Mouse (Mus musculus) splenic B cell, adult 2 months (primary cell): ENCODE data around the gene Tcte2.

Source experiments
- DNase-seq: peaks from one replicate; pipeline ENCODE4 v3.0.0-alpha.2; 2011; ENCODE audit warnings: low read depth, low spot score
- H3K27me3 ChIP-seq: 2 replicates; pipeline ENCODE4 v1.6.1; 2012; ENCODE audit warnings: mild to moderate bottlenecking, low read length, moderate library complexity, mixed read lengths; ENCODE audit not compliant: control insufficient read depth, poor library complexity, insufficient read depth, severe bottlenecking
- H3K36me3 ChIP-seq: 2 replicates; pipeline ENCODE4 v1.6.1; 2012; ENCODE audit warnings: mild to moderate bottlenecking, low read length, moderate library complexity, mixed read lengths; ENCODE audit not compliant: control insufficient read depth, poor library complexity, insufficient read depth, severe bottlenecking

The Tcte2 gene

GRCm38 (mm10) chr17:13739981-13740380, 21.6 kb downstream of the Tcte2 start:
- no peak for DNase-seq
- Histone ChIP-seq H3K36me3 (no peaks in the 10 kb centered on the region), H3K27me3 (no peaks in the 10 kb centered on the region)

GRCm38 (mm10) chr17:13738916-13739315, 22.7 kb downstream of the Tcte2 start:
- peak; percentile 33 for DNase-seq
- no peaks in the 10 kb centered on the region for H3K36me3 ChIP-seq
- no peaks in the 10 kb centered on the region for H3K27me3 ChIP-seq

- no peaks in the 10 kb centered on the region for H3K27me3 ChIP-seq
- DNase-seq, result no peak
Measured at GRCm38 (mm10) chr17:13738121-13738776, 23.4 kb downstream of the Tcte2 start.

GRCm38 (mm10) chr17:13737336-13737735, 24.3 kb downstream of the Tcte2 start:
- Histone ChIP-seq H3K27me3 (no peaks in the 10 kb centered on the region), H3K36me3 (no peaks in the 10 kb centered on the region)
- DNase-seq, result no peak

More at GRCm38 (mm10) chr17:13738121-13738776, 23.4 kb downstream of the Tcte2 start:
- H3K36me3 ChIP-seq, result no peaks in the 10 kb centered on the region

GRCm38 (mm10) chr17:13735803-13736282, 25.8 kb downstream of the Tcte2 start:
- no peak for DNase-seq
- no peaks in the 10 kb centered on the region for H3K27me3 ChIP-seq
- no peaks in the 10 kb centered on the region for H3K36me3 ChIP-seq

- no peak for DNase-seq
- no peaks in the 10 kb centered on the region for H3K27me3 ChIP-seq
- no peaks in the 10 kb centered on the region for H3K36me3 ChIP-seq
Measured at GRCm38 (mm10) chr17:13735057-13735456, 26.6 kb downstream of the Tcte2 start.

- DNase-seq, result no peak
- Histone ChIP-seq H3K36me3 (no peaks in the 10 kb centered on the region), H3K27me3 (no peaks in the 10 kb centered on the region)
Measured at GRCm38 (mm10) chr17:13733971-13734370, 27.7 kb downstream of the Tcte2 start.

GRCm38 (mm10) chr17:13732685-13733084, 28.9 kb downstream of the Tcte2 start:
- H3K27me3 ChIP-seq, result no peaks in the 10 kb centered on the region
- no peaks in the 10 kb centered on the region for H3K36me3 ChIP-seq
- DNase-seq, result no peak

- H3K27me3 ChIP-seq, result no peaks in the 10 kb centered on the region
- DNase-seq, result no peak
- H3K36me3 ChIP-seq, result no peaks in the 10 kb centered on the region
Measured at GRCm38 (mm10) chr17:13731727-13732112, 29.9 kb downstream of the Tcte2 start.

- no peaks in the 10 kb centered on the region for H3K36me3 ChIP-seq
- H3K27me3 ChIP-seq, result no peaks in the 10 kb centered on the region
- no peak for DNase-seq
Measured at GRCm38 (mm10) chr17:13730980-13731726, 30.5 kb downstream of the Tcte2 start.

- Histone ChIP-seq H3K27me3 (no peaks in the 10 kb centered on the region), H3K36me3 (no peaks in the 10 kb centered on the region)
- no peak for DNase-seq
Measured at GRCm38 (mm10) chr17:13726832-13727355, 34.7 kb downstream of the Tcte2 start.

- Histone ChIP-seq H3K36me3 (no peaks in the 10 kb centered on the region), H3K27me3 (no peaks in the 10 kb centered on the region)
- DNase-seq, result no peak
Measured at GRCm38 (mm10) chr17:13725004-13725550, 36.5 kb downstream of the Tcte2 start.

GRCm38 (mm10) chr17:13722434-13722833, 39.2 kb downstream of the Tcte2 start:
- Histone ChIP-seq H3K27me3 (no peaks in the 10 kb centered on the region), H3K36me3 (no peaks in the 10 kb centered on the region)
- DNase-seq, result no peak

GRCm38 (mm10) chr17:13721372-13721771, 40.3 kb downstream of the Tcte2 start:
- no peak for DNase-seq

GRCm38 (mm10) chr17:13720187-13720586, 41.4 kb downstream of the Tcte2 start:
- no peak for DNase-seq
- H3K27me3 ChIP-seq, result no peaks in the 10 kb centered on the region
- no peaks in the 10 kb centered on the region for H3K36me3 ChIP-seq

More at GRCm38 (mm10) chr17:13721372-13721771, 40.3 kb downstream of the Tcte2 start:
- no peaks in the 10 kb centered on the region for H3K36me3 ChIP-seq
- H3K27me3 ChIP-seq, result no peaks in the 10 kb centered on the region
